8 mouse cellular contexts compared by ENCODE assay signal in genomic region chr4:148173811-148174494, GRCm38 (mm10). TPM values are rescaled to one million over a fixed set of nuclear protein-coding genes. Genes with fewer than 3 reads are reported as not detected.
DNase-seq lines count a peak whose midpoint lies in the region; ATAC-seq lines count a peak whose summit lies in the region.

No protein-coding gene starts in this region.

- H3K27ac ChIP-seq in hindbrain, embryonic 15.5 days (replicated peaks): peak overlapping the region; percentile 79
- peak overlapping the region; percentile 76 for H3K27ac ChIP-seq in midbrain, embryonic 16.5 days (ENCODE audit: low read length)
- H3K27ac ChIP-seq in liver, embryonic 11.5 days (ENCODE audit: low read depth, low read length): no peak overlapping the region

- peak; percentile 94 for DNase-seq in brain, adult 2 months (ENCODE audit: low read depth, low spot score)
- peak; percentile 69 to 74 for DNase-seq in cerebellum, postnatal 25 days
- no peak for DNase-seq in T-cell, adult 2 months (ENCODE audit: low spot score)
- DNase-seq in heart, postnatal 14 days: no peak
- DNase-seq in liver, embryonic 11.5 days (ENCODE audit: low spot score): no peak
- no peak for DNase-seq in kidney, postnatal 4 days

- peak overlapping the region; percentile 28 for H3K4me3 ChIP-seq in hindbrain, embryonic 15.5 days
- H3K4me3 ChIP-seq in midbrain, embryonic 16.5 days (ENCODE audit: low read depth, low read length): peak overlapping the region; percentile 31
- H3K4me3 ChIP-seq in liver, embryonic 11.5 days (ENCODE audit: low read depth, low read length): no peak overlapping the region

- peak overlapping the region; percentile 30; the same call in 1 of the 2 replicates for H3K9ac ChIP-seq in hindbrain, embryonic 15.5 days
- H3K9ac ChIP-seq in midbrain, embryonic 16.5 days (ENCODE audit: low read depth, low read length): peak overlapping the region; percentile 60
- no peak overlapping the region for H3K9ac ChIP-seq in liver, embryonic 11.5 days (ENCODE audit: low read depth, low read length)

- H3K9me3 ChIP-seq in hindbrain, embryonic 15.5 days: no peaks in the 10 kb centered on the region
- H3K9me3 ChIP-seq in midbrain, embryonic 16.5 days (replicated peaks; ENCODE audit: control insufficient read depth, low read length, poor library complexity, severe bottlenecking): no peaks in the 10 kb centered on the region
- H3K9me3 ChIP-seq in liver, embryonic 11.5 days (ENCODE audit: control insufficient read depth, low read length): no peaks in the 10 kb centered on the region

- WGBS in hindbrain, embryonic 15.5 days: under 1% methylated on average over 30 of the region's 30 CpGs
- 2% methylated on average over 30 of the region's 30 CpGs for WGBS in midbrain, embryonic 16.5 days
- 5% methylated on average over 30 of the region's 30 CpGs for WGBS in liver, embryonic 11.5 days

- intact Hi-C loops in heart, postnatal 14 days (cut with DNase I): no loop called here

- peaks cover 34% of the 10 kb centered on the region for H3K4me1 ChIP-seq in hindbrain, embryonic 15.5 days (replicated peaks)
- peaks cover 26% of the 10 kb centered on the region for H3K4me1 ChIP-seq in midbrain, embryonic 16.5 days (ENCODE audit: control insufficient read depth, insufficient read depth, low read length)
- H3K4me1 ChIP-seq in liver, embryonic 11.5 days (replicated peaks; ENCODE audit: control insufficient read depth, insufficient read depth, low read length): 0 out of 2 replicates have a peak, but pooled peaks cover 3% of the 10 kb centered on the region

- H3K36me3 ChIP-seq in hindbrain, embryonic 15.5 days: no peaks in the 10 kb centered on the region
- H3K36me3 ChIP-seq in midbrain, embryonic 16.5 days (ENCODE audit: control insufficient read depth, insufficient read depth, low read length): no peaks in the 10 kb centered on the region
- H3K36me3 ChIP-seq in liver, embryonic 11.5 days (ENCODE audit: control insufficient read depth, insufficient read depth, low read length): no peaks in the 10 kb centered on the region

- H3K4me2 ChIP-seq in hindbrain, embryonic 15.5 days: peak overlapping the region; percentile 49
- peak overlapping the region; percentile 60 for H3K4me2 ChIP-seq in midbrain, embryonic 16.5 days (ENCODE audit: low read length)
- no peak overlapping the region for H3K4me2 ChIP-seq in liver, embryonic 11.5 days

- peaks cover 7% of the 10 kb centered on the region; the same call in 1 of the 2 replicates for H3K27me3 ChIP-seq in hindbrain, embryonic 15.5 days
- peaks cover 10% of the 10 kb centered on the region; the same call in 1 of the 2 replicates for H3K27me3 ChIP-seq in midbrain, embryonic 16.5 days (ENCODE audit: control insufficient read depth, insufficient read depth, low read depth, low read length)
- H3K27me3 ChIP-seq in liver, embryonic 11.5 days (replicated peaks; ENCODE audit: control insufficient read depth, insufficient read depth, low read length): peaks cover 79% of the 10 kb centered on the region

- ATAC-seq in hindbrain, embryonic 15.5 days (ENCODE audit: low FRiP score, low read depth): peak; percentile 53; the same call in 1 of the 2 replicates
- ATAC-seq in midbrain, embryonic 16.5 days: peak; percentile 72
- ATAC-seq in liver, embryonic 11.5 days (replicated peaks; ENCODE audit: low FRiP score): no peak

RNA-seq across cellular contexts. Expression of gene Fbxo2, which starts 13.5 kb away (rescaled TPM):
- polyA plus RNA-seq in hindbrain, embryonic 15.5 days (2015; fragmentation: Nextera tagmentation; extraction: Ambion mirVana): 21.4 and 23.4 TPM in 2 replicates
- 5.6 and 9.4 TPM in 2 replicates for polyA plus RNA-seq in midbrain, embryonic 16.5 days (2015; fragmentation: Nextera tagmentation; extraction: Ambion mirVana)
- total RNA-seq in heart, postnatal 14 days (2021): not detected
- polyA plus RNA-seq in liver, embryonic 11.5 days (2014; fragmentation: Nextera tagmentation; extraction: Ambion mirVana): 0.73 and 0.74 TPM in 2 replicates

RNA-seq across cellular contexts. Expression of gene Fbxo44, which starts 13.7 kb away (rescaled TPM):
- polyA plus RNA-seq in hindbrain, embryonic 15.5 days (2015; fragmentation: Nextera tagmentation; extraction: Ambion mirVana): 93.3 and 96.0 TPM in 2 replicates
- 90.1 and 102 TPM in 2 replicates for polyA plus RNA-seq in midbrain, embryonic 16.5 days (2015; fragmentation: Nextera tagmentation; extraction: Ambion mirVana)
- 10 to 100 TPM in 1 of 2 experiments, 1 to 10 TPM in 1; 9.9 to 11.0 TPM for total RNA-seq in heart, postnatal 14 days (2021)
- polyA plus RNA-seq in liver, embryonic 11.5 days (2014; fragmentation: Nextera tagmentation; extraction: Ambion mirVana): 2.9 and 3.0 TPM in 2 replicates

RNA-seq across cellular contexts. Expression of gene Fbxo6, which starts 22.0 kb away (rescaled TPM):
- polyA plus RNA-seq in hindbrain, embryonic 15.5 days (2015; fragmentation: Nextera tagmentation; extraction: Ambion mirVana): 21.7 and 21.8 TPM in 2 replicates
- 18.5 and 23.8 TPM in 2 replicates for polyA plus RNA-seq in midbrain, embryonic 16.5 days (2015; fragmentation: Nextera tagmentation; extraction: Ambion mirVana)
- 10 to 100 TPM; 28.3 to 30.6 TPM for total RNA-seq in heart, postnatal 14 days (2021)
- polyA plus RNA-seq in liver, embryonic 11.5 days (2014; fragmentation: Nextera tagmentation; extraction: Ambion mirVana): 30.6 and 34.4 TPM in 2 replicates

RNA-seq across cellular contexts. Expression of gene Draxin, which starts 43.5 kb away (rescaled TPM):
- polyA plus RNA-seq in hindbrain, embryonic 15.5 days (2015; fragmentation: Nextera tagmentation; extraction: Ambion mirVana): 15.4 and 16.1 TPM in 2 replicates
- 11.8 and 11.9 TPM in 2 replicates for polyA plus RNA-seq in midbrain, embryonic 16.5 days (2015; fragmentation: Nextera tagmentation; extraction: Ambion mirVana)
- under 1 TPM; 0.05 to 0.07 TPM for total RNA-seq in heart, postnatal 14 days (2021)
- 0.12 and 0.31 TPM in 2 replicates for polyA plus RNA-seq in liver, embryonic 11.5 days (2014; fragmentation: Nextera tagmentation; extraction: Ambion mirVana)

RNA-seq across cellular contexts. Expression of gene Mad2l2, which starts 43.8 kb away (rescaled TPM):
- 98.3 and 110 TPM in 2 replicates for polyA plus RNA-seq in hindbrain, embryonic 15.5 days (2015; fragmentation: Nextera tagmentation; extraction: Ambion mirVana)
- 98.2 and 100 TPM in 2 replicates for polyA plus RNA-seq in midbrain, embryonic 16.5 days (2015; fragmentation: Nextera tagmentation; extraction: Ambion mirVana)
- 10 to 100 TPM; 11.5 to 12.5 TPM for total RNA-seq in heart, postnatal 14 days (2021)
- 41.4 and 44.7 TPM in 2 replicates for polyA plus RNA-seq in liver, embryonic 11.5 days (2014; fragmentation: Nextera tagmentation; extraction: Ambion mirVana)

Comparison
In these comparisons a context has a peak if more than half of its experiments do, and no peak if none do; other contexts are left out.
1. DNase-seq: peak in brain, adult 2 months (single experiment) and cerebellum, postnatal 25 days (2 of 2); none in T-cell, adult 2 months (single experiment), heart, postnatal 14 days (0 of 2), liver, embryonic 11.5 days (single experiment) and kidney, postnatal 4 days (0 of 2).
2. RNA of gene Fbxo44, which starts 13.7 kb away (polyA plus RNA-seq): 90.1 to 102 TPM in midbrain, embryonic 16.5 days and 93.3 to 96.0 TPM in hindbrain, embryonic 15.5 days; 2.9 to 3.0 TPM in liver, embryonic 11.5 days; every median in the first group is over 10 times any median in the second.